Mouse (Mus musculus) bone marrow, adult 2 months (tissue): ENCODE results near the gene Fam117a.

ENCODE experiments used
- CTCF ChIP-seq: fragments of 200-500 bp; IDR thresholded peaks from 2 replicates; pipeline ENCODE4 v1.5.1; 2011; ENCODE audit warnings: low read length, control low read depth; ENCODE audit not compliant: control insufficient read depth, insufficient read depth
- POLR2A ChIP-seq: fragments of 200-500 bp; IDR thresholded peaks from 2 replicates; pipeline ENCODE4 v1.6.1; 2011; ENCODE audit warnings: low read depth, mild to moderate bottlenecking, control low read depth, low read length, borderline replicate concordance; ENCODE audit not compliant: control insufficient read depth

DNA sequence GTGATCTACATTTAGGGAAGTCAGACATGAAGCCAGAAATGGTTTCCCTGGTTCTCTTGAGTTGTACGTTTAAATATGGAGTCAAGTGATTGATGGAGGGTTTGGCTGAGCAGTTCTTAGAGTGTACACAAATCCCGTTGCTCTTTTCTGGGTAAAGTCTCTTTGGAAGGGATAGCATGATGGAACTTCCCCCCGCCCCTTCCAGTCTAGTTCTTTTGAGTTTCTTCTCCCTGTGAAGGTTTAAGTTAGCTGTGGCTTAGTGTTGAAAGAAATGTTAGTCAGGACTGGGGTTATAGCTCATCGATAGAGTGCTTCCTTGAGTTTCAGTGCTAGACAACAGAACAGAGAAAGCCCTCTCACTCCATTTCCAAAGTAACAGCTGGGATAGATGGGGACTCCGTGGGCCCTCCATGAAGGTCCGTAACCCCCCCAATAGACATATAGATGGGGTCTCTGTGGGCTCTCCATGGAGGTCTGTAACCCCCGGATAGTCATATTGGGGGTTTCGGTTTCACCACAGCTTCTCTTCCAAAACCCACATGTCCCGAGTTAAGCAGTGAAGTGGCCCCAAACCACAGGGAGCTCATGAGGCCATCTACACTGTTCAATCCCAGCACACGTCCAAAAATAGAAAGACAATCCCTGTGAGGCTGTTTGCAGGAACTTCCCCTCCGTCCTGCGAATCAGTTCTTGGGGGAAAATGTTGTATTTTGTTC lies 18.3 kb downstream of the Fam117a start:
- TF ChIP-seq POLR2A, result no peak
- no peak for TF ChIP-seq CTCF
